Mouse (Mus musculus) naive thymus-derived CD4-positive, alpha-beta T cell, adult 2 months (primary cell): ENCODE data around the gene Prss29.

Experiments
- DNase-seq: peaks from one replicate; pipeline ENCODE4 v3.0.0-alpha.2; 2011; ENCODE audit warnings: low read depth

Prss29 gene

GRCm38 (mm10) chr17:25345462-25345861 is 27.0 kb downstream of the Prss29 start, which contains the start of gene Tpsab1:
TSS of gene Tpsab1 (minus strand) at chr17:25345562.
- DNase-seq, result no peak

GRCm38 (mm10) chr17:25361291-25361690 is 42.8 kb downstream of the Prss29 start:
- DNase-seq, result no peak

GRCm38 (mm10) chr17:25363726-25364125 is 45.3 kb downstream of the Prss29 start:
- DNase-seq, result peak; percentile 39

- no peak for DNase-seq
Observed at GRCm38 (mm10) chr17:25366005-25366404, 47.6 kb downstream of the Prss29 start, which contains the start of gene Tpsb2. TSS of gene Tpsb2 (plus strand) at chr17:25366305.

GRCm38 (mm10) chr17:25368973-25369372 is 50.5 kb downstream of the Prss29 start, which contains the start of gene Tpsg1:
TSS of gene Tpsg1 (plus strand) at chr17:25369273.
- DNase-seq, result no peak
